Mouse (Mus musculus) spleen, postnatal 14 days (tissue): ENCODE data around the gene Rps6kb1.

ENCODE experiments used
- DNase-seq, 2 experiments: peaks; one replicate each; pipeline ENCODE4 v3.0.0; 2021 to 2022; ENCODE audit warnings: low spot score in 2 of 2

The Rps6kb1 gene

DNA sequence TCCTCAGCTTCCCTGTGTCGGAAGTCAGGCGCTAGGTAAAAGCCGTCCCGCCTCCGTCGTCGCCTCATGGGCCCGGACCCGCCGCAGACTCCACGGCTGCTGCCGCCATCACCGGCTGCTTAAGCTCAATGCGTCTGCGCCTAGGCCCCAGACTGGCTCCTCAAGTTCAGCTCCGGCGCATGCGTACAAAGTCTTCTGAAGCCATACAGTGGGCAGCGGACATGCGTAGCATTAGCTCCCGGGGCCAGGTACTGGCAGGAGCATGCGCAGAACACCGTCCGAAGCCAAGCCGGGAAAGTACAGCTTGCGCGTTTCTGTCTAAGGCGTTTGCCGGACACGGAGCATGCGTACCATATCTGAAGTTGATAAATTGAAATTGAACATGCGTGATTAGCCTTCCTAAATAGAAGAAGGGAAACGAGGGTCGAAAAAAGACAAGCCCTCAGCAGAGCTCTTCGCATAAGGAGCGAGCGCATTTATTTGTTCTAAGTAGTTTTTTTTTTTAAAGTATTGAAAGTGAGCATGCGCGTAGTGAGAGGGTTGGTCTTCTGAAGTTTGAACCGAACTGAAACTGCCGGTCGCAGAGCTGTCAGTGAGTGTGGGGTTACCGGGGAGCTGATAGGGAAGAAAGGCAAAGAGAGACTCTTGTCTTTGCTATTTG is at the start of gene Rps6kb1, which contains the start of gene Tubd1:
Gene Rps6kb1, minus strand, starts transcription at position 167 of the 661 bp plus-strand sequence.
Gene Tubd1, plus strand, starts transcription at position 353 of the 661 bp plus-strand sequence.
- DNase-seq = peak; percentile 98 to 99

DNA sequence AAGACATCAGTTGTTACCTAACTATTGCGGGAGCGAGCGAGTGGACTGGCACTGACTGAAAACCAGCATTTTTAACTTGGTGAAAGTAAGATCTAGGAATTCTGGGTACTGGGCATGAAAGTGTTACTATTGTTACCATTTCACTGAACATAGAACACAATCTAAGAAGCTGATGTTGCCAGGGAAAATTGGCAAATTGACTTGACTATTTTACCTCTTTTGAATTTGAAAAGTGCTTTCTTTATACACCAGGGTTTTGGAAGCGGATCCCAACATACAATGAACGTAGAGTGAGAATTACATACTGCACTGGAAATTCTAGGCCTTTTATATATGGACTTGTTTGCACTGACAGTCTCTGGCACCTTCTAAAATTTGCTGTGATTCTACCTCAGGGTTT is 48.8 kb upstream of the Rps6kb1 start:
- DNase-seq = no peak

DNA sequence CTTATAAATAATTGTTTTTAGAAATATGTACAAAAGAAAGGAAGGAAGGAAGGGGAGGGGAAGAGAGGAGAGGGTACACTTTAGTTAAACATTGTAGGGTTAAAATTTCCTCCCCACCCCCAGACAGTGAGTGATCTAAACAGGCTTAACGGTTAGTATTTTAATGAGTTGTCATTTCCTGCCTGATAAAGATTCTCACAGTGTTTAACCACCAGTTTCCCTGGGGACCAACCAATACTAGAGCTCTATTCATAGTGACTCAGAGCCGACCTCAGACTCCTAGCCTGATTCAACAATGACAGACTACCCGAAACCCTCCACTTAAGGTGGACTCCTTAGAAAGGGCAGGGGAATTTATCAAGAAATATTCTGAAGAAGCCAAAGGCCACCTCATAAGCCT is 48.4 kb upstream of the Rps6kb1 start:
- no peak for DNase-seq

DNA sequence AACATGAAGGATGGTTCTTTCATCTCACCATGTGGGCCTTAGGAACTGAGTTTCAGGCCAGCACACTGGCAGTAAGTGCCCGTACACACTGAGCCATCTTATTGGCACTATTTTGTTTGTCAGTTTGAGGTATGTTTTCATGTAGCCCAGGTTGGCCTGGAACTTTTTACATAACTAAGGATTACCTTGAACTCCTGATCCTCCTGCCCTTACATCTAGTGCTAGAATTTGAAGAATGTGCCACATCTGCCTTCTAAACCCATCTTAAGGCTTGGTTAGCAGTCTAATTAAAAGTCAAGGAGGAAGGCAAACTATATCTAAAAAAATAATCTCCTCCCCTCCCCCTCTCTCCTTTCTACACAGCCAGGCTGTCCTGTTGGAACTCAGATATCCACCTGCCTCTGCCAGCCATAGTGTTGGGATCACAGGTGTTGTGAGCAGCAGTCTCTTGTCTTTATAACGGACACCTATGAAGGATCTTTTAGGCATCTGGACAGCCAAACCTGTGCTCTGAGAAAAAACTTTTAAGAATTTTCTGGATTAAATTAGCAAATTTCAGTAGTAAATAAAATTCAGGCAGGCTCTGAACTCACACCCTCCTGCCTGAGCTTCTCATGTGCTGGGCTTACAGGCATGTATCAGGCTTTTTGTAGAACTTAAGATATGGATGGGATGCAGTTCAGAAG is 47.5 kb upstream of the Rps6kb1 start:
- DNase-seq = no peak

DNA sequence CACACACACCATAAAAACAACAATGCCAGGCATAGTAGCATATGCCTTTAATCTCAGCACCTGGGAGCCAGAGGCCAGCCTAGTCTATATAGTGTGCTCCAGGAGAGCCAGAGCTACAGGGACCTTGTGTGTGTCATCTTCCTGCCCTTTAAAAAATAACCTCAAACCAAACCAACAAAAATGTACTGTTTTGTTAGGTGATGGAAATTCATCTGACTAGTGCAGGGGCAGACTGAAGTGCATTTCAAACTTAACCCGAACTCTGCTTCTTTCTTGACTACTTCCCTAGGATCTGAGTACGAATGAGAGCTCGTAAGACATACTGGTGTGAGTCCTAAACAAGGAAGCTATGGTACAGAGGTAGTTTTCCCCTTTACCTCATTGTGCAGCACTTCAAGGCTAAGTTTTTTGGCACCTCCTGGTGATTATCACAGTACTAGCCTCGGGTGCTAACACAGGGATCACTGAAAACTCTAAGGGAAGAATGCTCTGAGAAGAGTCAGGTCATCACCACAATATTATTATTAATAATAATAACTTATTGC is 46.8 kb upstream of the Rps6kb1 start:
- DNase-seq = no peak

DNA sequence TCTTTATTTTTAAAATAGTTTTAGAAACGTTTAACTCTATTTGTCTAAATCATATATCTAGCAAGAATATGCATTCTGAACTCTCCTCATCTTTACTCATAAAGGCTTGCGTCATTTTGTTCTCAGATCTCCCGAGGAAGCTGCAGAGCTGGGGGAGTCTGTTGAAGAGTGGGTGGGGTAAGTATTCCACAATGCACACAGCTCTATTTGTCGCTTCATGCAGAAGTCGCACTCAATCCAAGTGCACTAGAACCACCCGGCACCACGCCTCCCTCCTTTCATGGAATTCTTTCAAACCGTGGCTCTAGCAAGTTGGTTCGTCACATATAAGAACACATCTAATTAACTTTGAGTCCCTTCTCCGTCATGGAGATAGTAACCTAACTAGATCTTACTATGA is 46.0 kb upstream of the Rps6kb1 start:
- DNase-seq = no peak

DNA sequence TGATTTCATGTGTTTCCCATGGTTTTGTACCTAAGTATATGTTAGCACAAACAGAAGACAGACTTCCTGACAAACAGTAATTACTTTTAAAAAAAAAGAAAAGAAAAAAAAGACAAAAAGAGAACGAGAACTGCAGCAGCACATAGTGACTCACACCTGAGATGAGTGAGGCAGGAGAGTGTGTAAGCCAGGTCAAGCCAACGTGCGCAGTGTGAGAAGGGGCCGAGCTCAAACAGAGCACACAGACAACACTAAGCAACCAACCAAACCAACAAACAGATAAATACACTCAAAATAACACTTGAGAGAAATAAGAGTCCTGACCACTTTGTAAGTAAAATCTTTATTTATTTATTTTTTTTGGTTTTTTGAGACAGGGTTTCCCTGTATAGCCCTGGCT is 45.5 kb upstream of the Rps6kb1 start:
- DNase-seq = no peak

DNA sequence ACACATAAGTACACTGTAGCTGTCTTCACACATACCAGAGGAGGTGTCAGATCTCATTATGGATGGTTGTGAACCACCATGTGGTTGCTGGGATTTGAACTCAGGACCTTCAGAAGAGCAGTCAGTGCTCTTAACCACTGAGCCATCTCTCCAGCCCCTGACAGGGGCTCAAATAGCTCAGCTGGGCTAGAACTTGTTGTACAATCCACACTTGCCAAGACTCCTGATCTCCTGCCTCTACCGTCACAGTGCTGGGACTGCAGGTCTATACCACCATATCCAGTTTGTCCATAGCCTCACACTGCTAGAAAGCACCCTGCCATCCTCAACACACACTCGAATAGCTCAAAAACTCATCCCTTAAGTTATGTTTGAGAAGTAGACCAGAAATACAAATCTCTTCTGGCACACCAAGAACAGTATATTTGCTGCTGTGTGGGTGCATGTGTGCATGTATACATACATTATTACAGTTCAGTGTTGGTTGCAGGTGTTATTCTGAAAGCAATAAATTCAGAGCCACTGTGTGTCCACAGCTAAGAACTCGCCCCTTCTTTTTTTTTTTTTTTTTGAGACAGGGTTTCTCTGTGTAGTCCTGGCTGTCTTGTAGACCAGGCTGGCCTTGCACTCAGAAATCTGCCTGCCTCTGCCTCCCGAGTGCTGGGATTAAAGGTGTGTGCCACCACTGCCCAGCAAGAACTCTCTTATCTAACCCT is 44.1 kb upstream of the Rps6kb1 start:
- DNase-seq = no peak

DNA sequence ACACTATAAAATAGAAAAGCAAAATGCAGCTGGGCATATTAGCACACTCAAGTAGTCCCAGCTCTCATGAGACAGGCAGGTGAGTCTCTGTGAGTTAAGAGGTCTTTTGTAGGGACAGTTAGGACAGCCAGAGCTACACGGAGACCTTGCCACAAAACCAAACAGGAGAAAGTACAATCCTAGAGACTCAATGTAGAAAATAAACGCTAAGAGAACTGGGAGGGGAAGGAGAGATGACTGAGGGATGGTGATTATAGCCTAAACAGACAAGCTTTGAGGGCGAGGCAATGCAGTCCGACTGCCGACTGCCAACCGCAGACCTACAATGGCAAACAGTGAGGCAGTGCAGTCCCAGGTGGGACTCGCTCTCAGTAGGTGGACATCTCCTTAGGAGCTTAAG is 43.2 kb upstream of the Rps6kb1 start:
- DNase-seq = no peak

DNA sequence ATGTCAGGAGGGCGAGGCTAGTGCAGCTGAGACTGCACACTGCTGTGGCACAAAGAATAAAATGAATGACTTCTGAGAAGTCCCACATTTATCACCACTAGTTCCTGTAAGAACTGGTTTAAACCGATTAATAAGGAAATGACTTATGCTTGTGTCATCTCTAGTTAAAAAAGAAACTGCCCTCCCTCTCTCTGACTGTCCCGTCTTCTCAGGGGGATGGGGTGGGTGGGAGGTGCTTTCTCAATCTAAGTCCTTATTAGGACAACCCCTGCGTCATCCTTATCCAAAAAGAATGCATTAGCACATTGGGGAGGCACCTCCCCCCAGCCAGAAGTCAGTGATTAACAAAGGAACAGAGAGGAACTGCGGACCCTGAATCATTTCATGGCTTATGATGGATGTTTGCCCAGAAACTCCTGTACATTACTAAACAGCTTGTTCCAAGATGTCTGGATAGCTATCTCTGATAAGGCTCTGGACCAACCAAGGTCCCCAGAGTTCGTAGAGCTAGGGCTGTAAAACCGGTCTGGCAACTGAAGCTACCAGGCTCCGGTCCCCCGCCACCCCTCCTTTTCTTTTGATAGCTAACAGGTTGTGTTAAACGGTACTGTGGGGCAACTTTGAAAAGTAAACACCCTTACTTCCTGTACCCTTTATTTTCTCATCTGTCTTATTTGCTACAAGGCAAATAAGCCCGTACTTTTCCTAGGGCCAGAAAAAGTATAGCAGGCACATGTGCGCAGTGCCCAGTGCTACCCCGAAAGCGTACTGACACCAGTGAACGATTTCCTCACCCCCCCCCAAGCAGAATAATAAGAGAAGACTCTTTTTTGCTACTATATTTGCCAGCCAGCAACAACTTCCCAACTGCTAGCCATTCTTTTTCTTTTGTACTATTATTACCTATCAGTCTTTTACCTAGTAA is 42.5 kb upstream of the Rps6kb1 start:
- no peak for DNase-seq

DNA sequence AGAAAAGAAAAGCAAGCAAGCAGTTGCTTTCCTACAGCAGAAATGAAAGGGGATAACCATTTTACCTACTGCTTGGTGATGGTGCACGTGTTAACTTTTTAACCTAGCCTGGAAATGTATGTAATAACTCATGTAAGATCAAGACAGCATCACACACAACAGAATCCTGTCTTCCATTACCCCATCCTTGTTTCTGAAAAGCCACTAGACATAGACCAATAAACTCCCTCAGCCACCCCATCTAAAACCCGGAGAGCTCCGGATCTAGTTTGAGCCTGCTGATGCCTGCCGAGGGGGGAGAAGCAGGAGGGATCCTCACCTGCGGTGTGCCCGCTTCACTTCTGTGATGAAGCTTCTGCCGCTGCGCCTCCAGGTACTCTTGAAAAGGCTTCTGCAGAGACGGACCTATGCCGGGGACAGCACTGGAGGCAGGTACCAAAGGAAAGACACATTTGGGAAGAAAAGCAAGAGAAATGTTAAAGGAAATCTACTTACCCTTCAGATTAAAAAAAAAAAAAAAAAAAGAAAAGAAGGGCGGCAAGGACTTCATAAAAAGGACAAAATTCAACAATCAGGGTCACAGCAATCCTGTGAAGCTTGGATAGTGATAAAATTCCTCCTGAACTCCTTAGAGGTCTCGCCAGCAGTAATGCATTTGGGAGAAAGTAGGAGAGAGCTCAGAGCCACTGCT is 41.7 kb upstream of the Rps6kb1 start:
- DNase-seq = no peak

DNA sequence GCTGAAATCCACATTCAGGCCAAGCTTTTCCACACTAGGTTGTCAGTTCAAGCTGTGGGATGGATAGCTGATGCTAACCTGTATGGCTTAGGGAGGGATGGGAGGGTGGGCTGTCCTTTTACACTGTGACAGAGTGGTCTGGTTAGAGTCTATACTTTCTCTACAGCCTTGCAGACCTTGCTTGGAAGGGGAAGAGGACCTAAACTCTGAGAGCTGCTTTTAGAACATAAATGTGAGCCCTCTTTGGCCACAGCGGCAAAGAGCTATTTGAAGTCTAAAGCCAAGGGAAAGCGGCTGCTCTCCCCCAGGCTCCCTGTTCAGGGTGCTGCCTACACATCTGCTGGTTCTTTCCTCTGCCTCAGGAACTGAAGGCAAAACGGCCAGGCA is 41.0 kb upstream of the Rps6kb1 start:
- DNase-seq = no peak

DNA sequence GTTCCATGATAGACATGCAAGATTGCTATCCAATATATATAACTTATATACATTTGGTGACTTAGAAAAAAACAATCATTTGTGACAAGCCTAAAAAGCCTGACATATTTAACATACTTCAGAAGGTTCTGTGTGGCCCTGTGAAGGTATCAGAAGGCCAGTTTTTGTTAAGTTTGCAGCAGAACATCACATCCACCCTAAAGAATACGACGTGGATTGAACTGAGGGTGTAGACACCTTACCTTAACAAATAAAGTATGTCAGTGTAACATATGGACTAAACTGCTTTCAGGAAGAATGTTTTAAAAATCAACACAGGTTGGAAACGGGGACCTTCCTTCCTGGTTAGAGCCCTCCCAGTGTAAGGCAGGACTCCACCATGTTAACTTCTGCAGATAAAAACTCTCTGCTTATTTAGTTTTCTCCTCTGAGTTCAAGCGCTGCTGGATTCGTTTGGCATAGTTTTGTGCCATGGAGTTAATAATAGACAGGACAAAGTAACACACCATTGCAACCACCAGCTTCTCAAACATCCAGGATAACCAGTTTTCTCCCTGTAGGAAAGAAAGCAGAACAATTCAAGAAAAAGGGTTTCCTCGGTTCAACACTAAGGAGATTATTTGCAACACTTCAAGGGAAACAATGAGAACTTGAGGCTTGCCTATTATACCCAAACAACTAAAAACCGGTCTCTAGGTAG is 40.4 kb upstream of the Rps6kb1 start:
- DNase-seq = no peak

DNA sequence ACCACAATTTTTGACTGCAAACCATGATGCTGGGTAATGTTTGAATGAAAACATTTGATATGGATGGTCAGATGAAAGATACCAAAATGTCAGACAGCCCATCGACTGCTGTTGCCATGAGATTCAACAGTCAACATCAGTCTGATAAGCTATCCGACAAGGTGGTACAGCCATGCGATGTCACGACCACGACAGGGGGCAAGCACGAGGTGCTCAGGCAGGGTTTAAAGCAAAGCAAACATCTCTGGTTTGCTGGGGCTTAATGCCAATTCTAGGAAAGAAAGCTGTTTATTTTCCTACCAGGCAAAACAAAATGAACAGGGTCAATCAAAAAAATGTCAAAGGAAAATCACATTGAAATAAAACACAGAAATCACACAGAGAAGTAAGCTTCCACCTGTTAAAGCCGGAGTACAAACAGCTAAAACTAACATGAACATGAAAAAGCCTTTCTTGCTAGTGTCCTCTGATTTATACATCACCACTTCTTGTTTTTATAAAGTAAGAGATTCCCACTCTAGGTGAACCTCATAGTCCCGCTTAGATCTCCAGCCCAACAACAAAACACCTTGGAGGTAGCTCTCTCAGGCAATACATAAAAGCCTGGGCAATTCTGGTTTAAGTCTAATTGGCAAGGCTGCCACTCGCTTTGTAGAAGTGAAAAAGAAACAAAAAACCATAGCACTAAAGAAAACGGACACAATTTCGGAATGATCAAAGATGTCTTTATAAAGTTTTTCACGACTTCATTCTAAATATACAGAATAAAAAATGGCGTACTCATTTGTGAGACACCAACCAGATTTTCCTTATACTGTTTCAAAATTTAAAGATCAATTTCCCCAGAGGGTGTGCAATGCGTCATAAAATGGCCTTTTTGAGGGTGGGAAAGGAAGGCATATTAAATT is 39.6 kb upstream of the Rps6kb1 start:
- no peak for DNase-seq

DNA sequence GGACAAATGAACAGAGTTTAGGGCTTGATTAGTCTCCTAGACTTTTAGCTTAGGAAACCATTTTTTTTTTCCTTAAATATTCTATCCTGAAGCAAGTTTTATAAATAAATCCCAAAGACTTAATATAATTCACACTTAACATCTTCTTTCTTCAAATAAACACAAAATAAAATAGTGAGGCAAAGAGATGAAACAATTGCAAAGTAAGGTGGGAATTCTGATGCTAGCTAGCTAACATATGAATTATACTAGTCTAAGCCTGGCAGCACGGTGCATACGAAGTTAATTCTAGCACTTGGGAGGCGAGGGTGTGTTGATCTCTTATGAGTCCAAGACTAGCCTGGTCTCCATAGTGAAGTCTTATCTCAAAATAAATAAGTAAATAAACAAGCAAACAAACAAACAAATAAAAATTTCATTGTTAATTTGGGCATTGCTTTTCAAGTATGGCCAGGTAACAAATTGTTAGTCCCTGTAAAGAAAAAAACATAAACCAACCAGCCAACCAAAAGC is 38.8 kb upstream of the Rps6kb1 start:
- DNase-seq = no peak

DNA sequence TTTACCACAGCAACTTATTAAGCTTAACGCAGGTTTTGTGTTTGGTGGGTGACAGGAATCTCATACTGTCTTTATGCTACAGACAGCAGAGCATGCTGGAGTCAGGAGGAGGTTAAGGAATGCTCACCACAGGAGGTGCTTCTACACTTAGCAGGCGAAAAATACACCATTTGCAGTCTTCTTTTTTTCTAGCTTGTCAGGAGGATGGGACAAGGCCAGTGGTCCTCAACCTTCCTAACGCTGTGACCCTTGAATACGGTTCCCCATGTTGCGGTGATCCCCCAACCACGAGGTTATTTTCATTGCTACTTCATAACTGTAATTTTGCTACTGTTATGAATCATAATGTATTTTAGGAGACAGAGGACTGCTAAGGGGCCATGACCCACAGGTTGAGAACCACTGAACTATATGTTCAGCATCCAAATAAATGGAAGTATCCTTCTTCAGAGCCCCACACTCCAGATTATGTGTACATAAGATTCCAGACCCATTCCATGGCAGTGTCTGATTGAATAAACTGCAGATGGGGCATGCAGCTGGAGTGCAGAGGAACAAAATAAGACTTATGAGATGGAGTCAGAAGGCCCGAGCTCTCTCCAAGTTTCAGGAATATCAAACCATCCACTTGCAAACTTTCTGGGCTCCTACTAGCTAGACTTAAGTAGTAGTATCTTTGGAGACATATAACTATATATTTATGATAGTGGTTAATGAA is 38.1 kb upstream of the Rps6kb1 start:
- DNase-seq = no peak

DNA sequence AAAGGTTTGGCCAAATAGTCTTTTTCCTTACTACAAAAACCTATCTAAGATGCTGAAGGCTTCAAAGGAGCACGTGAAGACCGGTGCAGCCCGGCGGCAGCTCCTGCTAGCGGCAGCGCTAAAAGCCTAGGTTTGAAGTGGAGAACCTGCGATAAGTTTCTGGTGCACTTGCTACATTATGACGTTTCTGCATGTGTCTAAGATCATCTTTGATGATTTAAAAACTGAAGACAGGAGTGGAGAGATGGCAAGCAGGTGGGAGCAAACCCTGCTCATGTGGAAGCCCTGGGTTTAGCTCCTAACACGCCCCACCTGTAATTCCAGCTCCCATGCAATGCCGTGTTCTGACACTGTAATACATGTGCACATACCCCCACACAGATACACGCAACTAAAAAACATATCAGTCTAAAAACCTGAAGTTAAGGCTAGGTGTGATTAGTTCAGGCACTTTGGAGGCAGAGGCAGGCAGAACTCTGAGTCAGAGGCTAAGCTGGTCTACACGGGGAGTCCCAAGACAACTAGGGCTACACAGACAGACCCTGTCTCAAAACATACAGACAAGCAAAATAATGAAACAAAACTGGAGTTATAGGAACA is 37.4 kb upstream of the Rps6kb1 start:
- DNase-seq = no peak

DNA sequence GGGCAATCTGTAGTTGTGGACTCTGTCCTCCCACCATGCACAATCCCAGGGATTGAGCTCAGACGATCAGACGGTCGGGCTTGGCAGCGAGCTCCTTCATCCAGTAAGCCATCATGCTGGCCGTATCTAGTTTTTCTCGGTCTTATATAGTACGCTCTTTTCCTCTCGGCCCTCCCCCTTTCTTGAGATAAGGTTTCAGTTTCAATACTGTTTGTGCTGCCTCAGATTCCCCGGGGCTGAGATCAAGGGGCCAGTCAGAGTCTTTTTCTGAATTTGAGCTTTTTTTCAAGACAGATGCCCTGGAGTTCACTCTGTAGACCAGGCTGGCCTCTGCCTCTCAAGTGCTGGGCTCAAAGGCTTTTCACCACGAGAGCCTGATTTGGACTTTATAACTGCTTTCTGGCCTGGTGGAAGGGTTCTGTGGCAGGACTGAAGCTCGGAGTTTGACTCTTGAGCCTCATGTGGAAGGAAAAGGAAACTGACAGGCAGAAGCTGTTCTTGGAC is 36.7 kb upstream of the Rps6kb1 start:
- no peak for DNase-seq
